Mouse (Mus musculus) megakaryocyte, embryonic 14.5 days (primary cell): ENCODE measurements at regions not wholly inside any gene's neighbourhood (a gene's known extent, or its start where the extent isn't known, plus 50 kb on each side); places are given as distances from the start of the nearest gene placed in this dataset.

Experiments used
- FLI1 ChIP-seq: IDR thresholded peaks from 2 replicates; pipeline ENCODE4 v1.6.1; 2012; ENCODE audit warnings: low read length, inconsistent platforms, mixed read lengths
- GATA1 ChIP-seq: IDR thresholded peaks from 3 replicates; pipeline ENCODE4 v1.6.1; 2012; ENCODE audit warnings: mixed read lengths, low read length, inconsistent platforms, borderline replicate concordance

DNA sequence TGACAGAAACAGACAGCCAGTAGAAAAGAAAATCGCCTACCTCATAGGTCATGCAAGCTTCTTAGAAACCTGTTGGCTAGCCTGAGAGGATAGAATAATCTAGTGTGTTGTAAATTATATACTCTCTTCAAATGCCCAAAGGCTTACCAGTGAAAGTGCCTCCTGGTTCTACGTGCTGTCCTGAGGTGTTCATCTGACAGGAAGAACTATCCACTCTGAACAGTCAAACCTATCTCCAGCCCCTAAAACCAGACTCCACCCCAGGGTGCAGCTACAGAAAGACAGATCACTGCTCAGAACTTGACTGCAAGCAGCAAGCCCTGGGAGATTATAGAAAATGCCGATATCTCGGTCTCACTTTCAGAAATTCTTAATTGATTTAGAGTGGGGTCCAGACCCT, 102.0 kb upstream of the Mpp6 start:
- TF ChIP-seq GATA1 (no peak), FLI1 (no peak)
